Comparison of ENCODE assay signal across 8 mouse cellular contexts in genomic region chr16:43577399-43577798, GRCm38 (mm10).
DNase-seq lines count a peak whose midpoint lies in the region; ATAC-seq and TF ChIP-seq lines count a peak whose summit lies in the region.

No protein-coding gene starts in this region.

- WGBS in hindbrain, postnatal 0 days = 11% methylated on average over 10 of the region's 10 CpGs
- WGBS in lung, postnatal 0 days = 18% methylated on average over 10 of the region's 10 CpGs
- whole genome bisulfite sequencing in stomach, embryonic 15.5 days = 15% methylated on average over 10 of the region's 10 CpGs

- no peaks in the 10 kb centered on the region for H3K9me3 ChIP-seq in hindbrain, postnatal 0 days (ENCODE audit: low read length)
- H3K9me3 ChIP-seq in lung, postnatal 0 days (ENCODE audit: low read length) = no peaks in the 10 kb centered on the region
- no peaks in the 10 kb centered on the region for H3K9me3 ChIP-seq in stomach, embryonic 15.5 days

- intact Hi-C loops in gastrocnemius, postnatal 36 days (cut with DNase I) = loop anchor here (5.0 to 10.0 kb wide), 3 partner anchors 70 to 703 kb away; partner anchors contain the start of gene Zbtb20

- no peak overlapping the region for H3K4me3 ChIP-seq in cortical plate, adult 2 months (ENCODE audit: insufficient read depth, low read length)
- no peak overlapping the region for H3K4me3 ChIP-seq in hindbrain, postnatal 0 days (ENCODE audit: low read length)
- no peak overlapping the region for H3K4me3 ChIP-seq in lung, postnatal 0 days (ENCODE audit: low read depth, low read length)
- H3K4me3 ChIP-seq in stomach, embryonic 15.5 days (replicated peaks) = no peak overlapping the region

- TF ChIP-seq POLR2A in cortical plate, adult 2 months (IDR thresholded peaks at IDR 0.05; ENCODE audit: extremely low read depth, insufficient read depth, low read length) = no peak

- TF ChIP-seq EP300 in lung, postnatal 0 days (IDR thresholded peaks at IDR 0.05) = peak; percentile 25; the same call in 1 of the 2 replicates

- no peak; the same call in 1 of the 2 replicates for ATAC-seq in hindbrain, postnatal 0 days
- ATAC-seq in lung, postnatal 0 days = peak; percentile 56
- peak; percentile 59; the same call in 1 of the 2 replicates for ATAC-seq in stomach, embryonic 15.5 days (ENCODE audit: insufficient read depth, low FRiP score, low read depth)

- H3K9ac ChIP-seq in hindbrain, postnatal 0 days (replicated peaks; ENCODE audit: low read length) = no peak overlapping the region
- no peak overlapping the region for H3K9ac ChIP-seq in lung, postnatal 0 days (replicated peaks; ENCODE audit: low read depth)
- no peak overlapping the region for H3K9ac ChIP-seq in stomach, embryonic 15.5 days

- H3K36me3 ChIP-seq in hindbrain, postnatal 0 days (ENCODE audit: insufficient read depth, low read length) = no peaks in the 10 kb centered on the region
- no peaks in the 10 kb centered on the region for H3K36me3 ChIP-seq in lung, postnatal 0 days (ENCODE audit: insufficient read depth, low read length)
- H3K36me3 ChIP-seq in stomach, embryonic 15.5 days = no peaks in the 10 kb centered on the region

- no peak for TF ChIP-seq CTCF in cortical plate, adult 2 months (IDR thresholded peaks at IDR 0.05; ENCODE audit: extremely low read depth, insufficient read depth, low read length)
- no peak for TF ChIP-seq CTCF in hindbrain, postnatal 0 days (IDR thresholded peaks at IDR 0.05; ENCODE audit: low read depth)
- no peak for TF ChIP-seq CTCF in lung, postnatal 0 days (IDR thresholded peaks at IDR 0.05)

- DNase-seq in layer of hippocampus, adult 9-11 months = peak; percentile 55
- DNase-seq in layer of hippocampus, adult 9-10 months (ENCODE audit: low spot score) = no peak
- DNase-seq in gastrocnemius, postnatal 36 days = peak; percentile 67 to 74
- peak; percentile 56 for DNase-seq in hindbrain, postnatal 0 days (ENCODE audit: low spot score)
- DNase-seq in lung, postnatal 0 days (ENCODE audit: low spot score) = peak; percentile 79
- no peak for DNase-seq in adrenal gland, postnatal 10 days

- H3K4me2 ChIP-seq in hindbrain, postnatal 0 days (ENCODE audit: low read depth, low read length) = no peak overlapping the region
- H3K4me2 ChIP-seq in lung, postnatal 0 days (replicated peaks; ENCODE audit: low read depth, low read length) = no peak overlapping the region
- no peak overlapping the region for H3K4me2 ChIP-seq in stomach, embryonic 15.5 days

- H3K4me1 ChIP-seq in cortical plate, adult 2 months (ENCODE audit: control insufficient read depth, insufficient read depth, low read length) = peaks cover 8% of the 10 kb centered on the region
- H3K4me1 ChIP-seq in hindbrain, postnatal 0 days (ENCODE audit: insufficient read depth, low read length) = no peaks in the 10 kb centered on the region
- peaks cover 7% of the 10 kb centered on the region; the same call in 1 of the 2 replicates for H3K4me1 ChIP-seq in lung, postnatal 0 days (ENCODE audit: insufficient read depth, low read depth, low read length)
- peaks cover 11% of the 10 kb centered on the region; the same call in 1 of the 2 replicates for H3K4me1 ChIP-seq in stomach, embryonic 15.5 days

- peak overlapping the region; percentile 86 for H3K27ac ChIP-seq in cortical plate, adult 2 months (ENCODE audit: insufficient read depth, low read length)
- peak overlapping the region; percentile 69; the same call in 1 of the 2 replicates for H3K27ac ChIP-seq in hindbrain, postnatal 0 days
- peak overlapping the region; percentile 62 for H3K27ac ChIP-seq in lung, postnatal 0 days (ENCODE audit: low read length)
- H3K27ac ChIP-seq in stomach, embryonic 15.5 days = peak overlapping the region; percentile 71; the same call in 1 of the 2 replicates

- no peaks in the 10 kb centered on the region for H3K27me3 ChIP-seq in hindbrain, postnatal 0 days (ENCODE audit: insufficient read depth, low read length)
- H3K27me3 ChIP-seq in lung, postnatal 0 days (replicated peaks; ENCODE audit: insufficient read depth, low read length) = no peaks in the 10 kb centered on the region
- no peaks in the 10 kb centered on the region for H3K27me3 ChIP-seq in stomach, embryonic 15.5 days (replicated peaks)

Comparison
In these comparisons a context has a peak if more than half of its experiments do, and no peak if none do; other contexts are left out.
1. DNase-seq: peak in layer of hippocampus, adult 9-11 months (single experiment), gastrocnemius, postnatal 36 days (2 of 2), hindbrain, postnatal 0 days (single experiment) and lung, postnatal 0 days (single experiment); none in layer of hippocampus, adult 9-10 months (single experiment) and adrenal gland, postnatal 10 days (single experiment).
2. Peak in every context shown above with its lines, with median percentiles within 50 percentile points of each other: H3K27ac ChIP-seq.